Mouse (Mus musculus): Measurements from ENCODE around the gene Insm2.

DNA sequence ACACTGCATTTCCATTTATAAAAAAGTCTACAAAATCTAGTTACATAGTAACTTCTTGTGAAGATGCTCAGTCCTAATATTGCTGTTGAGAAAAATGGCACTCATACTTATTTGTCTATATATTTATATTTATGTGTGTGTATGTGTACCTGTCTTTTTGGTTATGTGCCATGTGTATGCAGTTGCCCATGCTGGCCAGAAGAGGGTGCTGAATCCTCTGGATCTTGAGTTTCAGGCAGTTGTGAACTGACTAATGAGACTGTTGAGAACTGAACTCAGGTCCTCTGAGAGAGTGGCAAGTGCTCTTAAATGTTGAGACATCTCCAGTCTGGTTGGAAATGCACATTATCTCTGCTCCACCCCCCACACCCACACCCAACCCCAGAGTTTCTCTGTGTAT is 26.1 kb upstream of the Insm2 start:
- TF ChIP-seq CTCF (IDR thresholded peaks at IDR 0.05; ENCODE audit: borderline replicate concordance, insufficient read depth, low read depth, low read length): no peak
- no peak for TF ChIP-seq POLR2A (IDR thresholded peaks at IDR 0.05; ENCODE audit: borderline replicate concordance, insufficient read depth, low read length)
